Mouse (Mus musculus): Measurements from ENCODE around the gene Smim11. TPM values are rescaled to one million over a fixed set of nuclear protein-coding genes. Genes with fewer than 3 reads are reported as not detected.

Smim11 gene
- 122 and 125 TPM in 2 replicates for polyA plus RNA-seq (2016; fragmentation: Nextera tagmentation; extraction: Ambion mirVana)

GRCm38 (mm10) chr16:92300649-92301411 lies at the start of gene Smim11:
Gene Smim11 (plus strand): TSS chr16:92301286.
- peak within 1 kb of the TSS; percentile 88 for H3K27ac ChIP-seq (replicated peaks)
- H3K4me1 ChIP-seq: peaks cover 24% of the 10 kb centered on the region
- 11% methylated on average over 32 of the region's 32 CpGs for WGBS
- H3K9me3 ChIP-seq: no peaks in the 10 kb centered on the region
- peaks cover 7% of the 10 kb centered on the region for H3K36me3 ChIP-seq (replicated peaks)
- peak; percentile 95 for DNase-seq (ENCODE audit: low spot score)
- peak within 1 kb of the TSS; percentile 71 for H3K4me3 ChIP-seq
- H3K27me3 ChIP-seq (replicated peaks; ENCODE audit: low read depth, poor library complexity, severe bottlenecking): no peaks in the 10 kb centered on the region

GRCm38 (mm10) chr16:92254316-92254715 lies 46.8 kb upstream of the Smim11 start:
- WGBS: 76% methylated on average over 3 of the region's 3 CpGs
- DNase-seq (ENCODE audit: low spot score): no peak
- peaks cover 4% of the 10 kb centered on the region; the same call in 1 of the 2 replicates for H3K27me3 ChIP-seq (replicated peaks; ENCODE audit: low read depth, poor library complexity, severe bottlenecking)

GRCm38 (mm10) chr16:92267861-92268260 lies 33.2 kb upstream of the Smim11 start:
- Histone ChIP-seq H3K27ac (replicated peaks) (no peak overlapping the region), H3K4me1 (no peaks in the 10 kb centered on the region), H3K36me3 (replicated peaks) (no peaks in the 10 kb centered on the region), H3K4me3 (no peak overlapping the region), H3K27me3 (replicated peaks; ENCODE audit: low read depth, poor library complexity, severe bottlenecking) (no peaks in the 10 kb centered on the region), H3K9me3 (no peaks in the 10 kb centered on the region)
- no peak for DNase-seq (ENCODE audit: low spot score)
- 83% methylated on average over 12 of the region's 12 CpGs for WGBS

More at GRCm38 (mm10) chr16:92254316-92254715, 46.8 kb upstream of the Smim11 start:
- no peaks in the 10 kb centered on the region for H3K36me3 ChIP-seq (replicated peaks)
- no peaks in the 10 kb centered on the region for H3K9me3 ChIP-seq
- no peak overlapping the region for H3K27ac ChIP-seq (replicated peaks)
- peaks cover 8% of the 10 kb centered on the region for H3K4me1 ChIP-seq
- H3K4me3 ChIP-seq: no peak overlapping the region

GRCm38 (mm10) chr16:92274516-92274915 lies 26.6 kb upstream of the Smim11 start:
- no peaks in the 10 kb centered on the region for H3K27me3 ChIP-seq (replicated peaks; ENCODE audit: low read depth, poor library complexity, severe bottlenecking)
- H3K4me3 ChIP-seq: no peak overlapping the region
- 74% methylated on average over 5 of the region's 5 CpGs for WGBS
- no peaks in the 10 kb centered on the region for H3K9me3 ChIP-seq
- no peak overlapping the region for H3K27ac ChIP-seq (replicated peaks)
- no peaks in the 10 kb centered on the region for H3K4me1 ChIP-seq
- H3K36me3 ChIP-seq (replicated peaks): no peaks in the 10 kb centered on the region
- no peak for DNase-seq (ENCODE audit: low spot score)

DNA sequence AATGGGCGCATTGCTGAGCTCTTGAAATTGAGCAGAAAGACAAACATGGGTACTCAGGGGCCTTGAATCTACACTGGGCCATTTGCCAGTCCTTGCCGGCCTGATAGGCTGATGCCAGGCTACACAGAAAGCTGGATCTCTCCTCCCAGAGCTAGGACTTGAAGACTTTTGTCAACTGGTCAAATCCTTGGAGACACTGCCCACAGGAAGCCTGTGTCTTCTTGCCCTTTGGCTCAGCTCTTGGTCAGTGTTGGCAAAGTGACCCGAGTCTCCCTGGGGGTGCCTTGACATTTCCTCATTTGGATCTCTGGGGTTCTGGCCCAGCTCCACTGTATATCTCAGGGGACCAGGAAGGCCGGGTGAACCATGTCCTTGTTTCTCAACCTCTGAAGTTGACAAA lies 25.6 kb upstream of the Smim11 start:
- no peaks in the 10 kb centered on the region for H3K4me1 ChIP-seq
- no peak overlapping the region for H3K27ac ChIP-seq (replicated peaks)
- no peaks in the 10 kb centered on the region for H3K27me3 ChIP-seq (replicated peaks; ENCODE audit: low read depth, poor library complexity, severe bottlenecking)
- H3K9me3 ChIP-seq: no peaks in the 10 kb centered on the region
- no peak overlapping the region for H3K4me3 ChIP-seq
- DNase-seq (ENCODE audit: low spot score): no peak
- H3K36me3 ChIP-seq (replicated peaks): no peaks in the 10 kb centered on the region
- WGBS: 82% methylated on average over 4 of the region's 4 CpGs

- H3K27me3 ChIP-seq (replicated peaks; ENCODE audit: low read depth, poor library complexity, severe bottlenecking): peaks cover 8% of the 10 kb centered on the region; the same call in 1 of the 2 replicates
- no peak overlapping the region for H3K27ac ChIP-seq (replicated peaks)
- WGBS: 73% methylated on average over 5 of the region's 5 CpGs
- H3K36me3 ChIP-seq (replicated peaks): no peaks in the 10 kb centered on the region
- no peak for DNase-seq (ENCODE audit: low spot score)
- H3K4me1 ChIP-seq: peaks cover 16% of the 10 kb centered on the region
- no peak overlapping the region for H3K4me3 ChIP-seq
- H3K9me3 ChIP-seq: no peaks in the 10 kb centered on the region
Measured at GRCm38 (mm10) chr16:92282671-92283070, 18.4 kb upstream of the Smim11 start.

- 58% methylated on average over 10 of the region's 10 CpGs for WGBS
- Histone ChIP-seq H3K27me3 (replicated peaks; ENCODE audit: low read depth, poor library complexity, severe bottlenecking) (peaks cover 8% of the 10 kb centered on the region; the same call in 1 of the 2 replicates), H3K4me1 (peaks cover 16% of the 10 kb centered on the region), H3K9me3 (no peaks in the 10 kb centered on the region), H3K36me3 (replicated peaks) (no peaks in the 10 kb centered on the region), H3K27ac (replicated peaks) (no peak overlapping the region), H3K4me3 (no peak overlapping the region)
- no peak for DNase-seq (ENCODE audit: low spot score)
Measured at GRCm38 (mm10) chr16:92285068-92285467, 16.0 kb upstream of the Smim11 start.

DNA sequence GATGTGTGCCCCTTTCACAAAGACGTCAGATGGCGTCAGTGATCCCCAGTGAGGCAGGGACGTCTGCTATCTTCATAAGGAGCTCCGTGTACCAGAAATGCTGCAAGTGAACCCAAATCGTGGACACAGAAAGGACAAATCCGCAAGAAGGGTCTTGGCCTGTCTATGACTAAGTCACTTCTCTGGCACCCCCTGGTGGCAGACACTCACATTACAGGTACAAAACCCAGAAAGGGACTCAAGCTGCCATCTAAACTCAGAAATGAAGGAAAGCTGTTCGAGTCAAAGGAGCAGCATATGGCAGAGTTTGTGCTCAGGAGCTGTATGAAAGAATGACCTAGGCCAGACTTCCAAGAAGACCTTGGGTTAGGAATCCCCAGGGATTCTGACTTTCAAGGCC lies 14.5 kb upstream of the Smim11 start:
- H3K4me1 ChIP-seq: peaks cover 16% of the 10 kb centered on the region
- H3K27me3 ChIP-seq (replicated peaks; ENCODE audit: low read depth, poor library complexity, severe bottlenecking): peaks cover 8% of the 10 kb centered on the region; the same call in 1 of the 2 replicates
- no peak overlapping the region for H3K4me3 ChIP-seq
- DNase-seq (ENCODE audit: low spot score): peak; percentile 89
- no peaks in the 10 kb centered on the region for H3K36me3 ChIP-seq (replicated peaks)
- 17% methylated on average over 7 of the region's 7 CpGs for WGBS
- no peaks in the 10 kb centered on the region for H3K9me3 ChIP-seq
- H3K27ac ChIP-seq (replicated peaks): no peak overlapping the region

DNA sequence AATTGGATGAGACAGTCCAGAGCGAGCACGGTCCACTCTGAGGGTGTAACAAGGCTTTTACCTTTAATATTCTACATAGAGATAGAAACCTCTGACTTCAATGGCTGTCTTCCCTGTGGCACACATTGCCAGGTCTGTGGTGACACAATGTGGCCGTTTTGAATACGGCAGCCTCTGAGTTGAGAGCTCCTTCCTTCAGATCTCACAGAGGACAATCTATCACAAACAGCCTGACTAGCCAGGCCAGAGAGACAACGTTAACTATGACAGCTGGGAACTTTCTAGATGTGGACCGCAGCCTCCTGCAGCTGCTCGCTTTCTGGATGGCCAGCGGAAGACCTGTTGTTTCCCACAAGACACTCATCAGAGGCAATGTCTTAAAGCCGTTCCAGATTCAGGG lies 12.3 kb upstream of the Smim11 start:
- Histone ChIP-seq H3K27ac (replicated peaks) (no peak overlapping the region), H3K27me3 (replicated peaks; ENCODE audit: low read depth, poor library complexity, severe bottlenecking) (peaks cover 8% of the 10 kb centered on the region; the same call in 1 of the 2 replicates), H3K9me3 (no peaks in the 10 kb centered on the region), H3K4me3 (no peak overlapping the region), H3K4me1 (peaks cover 12% of the 10 kb centered on the region; the same call in 1 of the 2 replicates), H3K36me3 (replicated peaks) (no peaks in the 10 kb centered on the region)
- DNase-seq (ENCODE audit: low spot score): no peak
- WGBS: 87% methylated on average over 9 of the region's 9 CpGs

GRCm38 (mm10) chr16:92290045-92290444 lies 11.0 kb upstream of the Smim11 start:
- Histone ChIP-seq H3K9me3 (no peaks in the 10 kb centered on the region), H3K36me3 (replicated peaks) (no peaks in the 10 kb centered on the region), H3K4me1 (peaks cover 15% of the 10 kb centered on the region), H3K27ac (replicated peaks) (no peak overlapping the region), H3K27me3 (replicated peaks; ENCODE audit: low read depth, poor library complexity, severe bottlenecking) (peaks cover 8% of the 10 kb centered on the region; the same call in 1 of the 2 replicates), H3K4me3 (no peak overlapping the region)
- no peak for DNase-seq (ENCODE audit: low spot score)

GRCm38 (mm10) chr16:92292101-92292500 lies 9.0 kb upstream of the Smim11 start, which contains the start of gene Kcne2:
Gene Kcne2 (plus strand): TSS chr16:92292389.
- no peaks in the 10 kb centered on the region for H3K36me3 ChIP-seq (replicated peaks)
- H3K9me3 ChIP-seq: no peaks in the 10 kb centered on the region
- H3K27me3 ChIP-seq (replicated peaks; ENCODE audit: low read depth, poor library complexity, severe bottlenecking): no peaks in the 10 kb centered on the region
- H3K4me3 ChIP-seq: no peak within 1 kb of the TSS
- WGBS: 69% methylated on average over 10 of the region's 10 CpGs
- no peak for DNase-seq (ENCODE audit: low spot score)
- H3K27ac ChIP-seq (replicated peaks): no peak within 1 kb of the TSS
- peaks cover 8% of the 10 kb centered on the region for H3K4me1 ChIP-seq

- 63% methylated on average over 12 of the region's 12 CpGs for WGBS
- no peak for DNase-seq (ENCODE audit: low spot score)
- Histone ChIP-seq H3K4me1 (peaks cover 8% of the 10 kb centered on the region), H3K4me3 (no peak overlapping the region), H3K36me3 (replicated peaks) (no peaks in the 10 kb centered on the region), H3K9me3 (no peaks in the 10 kb centered on the region), H3K27me3 (replicated peaks; ENCODE audit: low read depth, poor library complexity, severe bottlenecking) (no peaks in the 10 kb centered on the region), H3K27ac (replicated peaks) (no peak overlapping the region)
Measured at GRCm38 (mm10) chr16:92294267-92294970, 6.7 kb upstream of the Smim11 start.

DNA sequence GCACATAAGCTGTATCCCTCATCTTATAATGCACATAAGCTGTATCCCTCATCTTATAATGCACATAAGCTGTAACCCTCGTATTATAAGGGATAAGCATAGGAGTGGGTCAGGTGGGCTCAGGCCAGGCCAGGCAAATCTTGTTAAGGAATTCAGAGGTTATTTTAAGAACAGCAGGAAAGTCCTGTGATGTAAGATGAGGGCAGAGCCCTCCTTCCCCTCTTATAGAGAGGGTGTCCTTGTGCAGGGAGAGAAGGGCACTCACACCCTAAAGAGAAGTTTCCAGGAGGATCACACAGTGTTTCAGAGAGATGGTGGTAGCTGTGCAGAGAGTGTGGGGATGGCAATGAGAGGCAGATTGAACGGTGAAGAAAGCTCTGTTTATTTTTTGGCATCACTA lies 5.8 kb upstream of the Smim11 start:
- WGBS: 79% methylated on average over 2 of the region's 2 CpGs
- Histone ChIP-seq H3K4me1 (peaks cover 10% of the 10 kb centered on the region), H3K27me3 (replicated peaks; ENCODE audit: low read depth, poor library complexity, severe bottlenecking) (no peaks in the 10 kb centered on the region), H3K36me3 (replicated peaks) (no peaks in the 10 kb centered on the region), H3K9me3 (no peaks in the 10 kb centered on the region), H3K4me3 (no peak overlapping the region), H3K27ac (replicated peaks) (no peak overlapping the region)
- no peak for DNase-seq (ENCODE audit: low spot score)

Measured in embryonic facial prominence, embryonic 10.5 days (tissue).